Mouse (Mus musculus) left cerebral cortex, postnatal 36 days (tissue): ENCODE results near the gene Mzf1. TPM values are rescaled to one million over a fixed set of nuclear protein-coding genes. Genes with fewer than 3 reads are reported as not detected.
A peak's percentile ranks its signal among the peaks of the same experiment; 100 is the strongest.
"Not testable (repeated sequence)": the region's sequence is repeated elsewhere in the genome, so short reads cannot be mapped to it uniquely, and the experiment has no call there.

ENCODE experiments used
- DNase-seq, 2 experiments: peaks; one replicate each; pipeline ENCODE4 v3.0.0; 2021 to 2022; ENCODE audit warnings: low spot score in 2 of 2, mixed read lengths in 1 of 2
- intact Hi-C: fragments of 180-260 bp; cut with DNase I; formaldehyde crosslinking; loops from one replicate; pipeline ENCODE4 v1.15.1; 2025
- total RNA-seq, 2 experiments: library from RNA; stranded (reverse); gene quantifications; 2 replicates each; pipeline ENCODE4 v1.2.3; 2021

Mzf1 gene
- 10 to 100 TPM; 12.2 to 15.8 TPM for total RNA-seq

- peak; percentile 93 to 94 for DNase-seq
- intact Hi-C loops, result loop anchor here (5.0 kb wide), 1 partner anchor 223 kb away; the partner anchor contains the start of genes Lig1 and Zswim9
Observed at GRCm38 (mm10) chr7:13054287-13055010, at the start of gene Mzf1. TSS of gene Mzf1 (minus strand) at chr7:13054764.

- intact Hi-C loops, result no loop called here
- no peak for DNase-seq
Observed at GRCm38 (mm10) chr7:13095073-13095472, 40.5 kb upstream of the Mzf1 start, which contains the start of gene Vmn1r85. TSS of gene Vmn1r85 (minus strand) at chr7:13095173.

GRCm38 (mm10) chr7:13072293-13072692 is 17.7 kb upstream of the Mzf1 start:
- intact Hi-C loops, result loop anchor here (5.0 kb wide), 2 partner anchors 440 to 1245 kb away; no protein-coding TSS in a partner anchor
- no peak for DNase-seq

DNA sequence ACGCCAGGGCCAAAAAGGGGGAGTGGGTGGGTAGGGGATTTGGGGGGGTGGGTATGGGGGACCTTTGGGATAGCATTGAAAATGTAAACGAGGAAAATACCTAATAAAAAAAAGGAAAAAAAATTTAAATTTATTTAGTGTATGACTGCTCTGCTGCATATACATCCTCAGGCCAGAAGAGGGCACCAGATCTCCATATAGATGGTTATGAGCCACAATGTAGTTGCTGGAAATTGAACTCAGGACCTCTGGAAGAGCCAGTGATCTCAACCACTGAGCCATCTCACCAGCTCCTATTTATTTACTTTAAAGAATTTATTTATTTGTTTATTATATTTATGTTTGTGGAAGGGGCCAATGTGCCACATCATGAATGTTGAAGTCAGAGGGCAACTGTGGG is 8.8 kb upstream of the Mzf1 start:
- DNase-seq, intact Hi-C loops: not testable (repeated sequence)

- intact Hi-C loops, result no loop called here
Observed at GRCm38 (mm10) chr7:13059536-13059935, 5.0 kb upstream of the Mzf1 start.

GRCm38 (mm10) chr7:13056913-13057700 is 2.5 kb upstream of the Mzf1 start:
- no peak for DNase-seq
- intact Hi-C loops, result no loop called here

More at GRCm38 (mm10) chr7:13059536-13059935, 5.0 kb upstream of the Mzf1 start:
- no peak for DNase-seq

GRCm38 (mm10) chr7:13053961-13054286 is 640 bp downstream of the Mzf1 start:
- intact Hi-C loops, result loop anchor here (2.0 to 5.0 kb wide), 2 partner anchors 15 to 223 kb away; partner anchors contain the start of genes Lig1, Ube2m and Zswim9
- no peak for DNase-seq

GRCm38 (mm10) chr7:13053501-13053900 is 1.1 kb downstream of the Mzf1 start:
- no peak for DNase-seq
- intact Hi-C loops, result loop anchor here (2.0 to 5.0 kb wide), 2 partner anchors 15 to 224 kb away; partner anchors contain the start of genes Lig1, Ube2m and Zswim9

DNA sequence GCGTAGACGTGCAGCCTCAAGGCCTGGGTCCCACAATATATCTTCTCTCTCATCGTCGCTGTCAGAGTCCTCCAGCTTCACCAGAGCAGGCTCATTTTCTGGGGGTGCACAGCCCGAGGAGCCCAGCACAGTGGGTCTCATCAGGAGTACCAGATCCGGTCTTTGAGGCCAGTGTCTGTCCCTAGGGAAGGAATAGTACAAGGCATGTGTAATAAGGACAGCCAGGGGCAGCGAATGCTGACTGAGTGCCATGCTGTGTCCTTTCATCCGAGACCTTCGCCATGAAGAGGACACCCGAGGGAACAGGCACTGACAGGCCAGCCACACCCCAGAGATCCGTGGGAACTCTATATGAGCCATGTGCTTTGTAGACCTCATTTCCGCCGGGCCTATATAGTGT is 1.6 kb downstream of the Mzf1 start:
- intact Hi-C loops, result loop anchor here (2.0 to 5.0 kb wide), 2 partner anchors 14 to 224 kb away; partner anchors contain the start of genes Lig1, Ube2m and Zswim9
- no peak for DNase-seq

- intact Hi-C loops, result loop anchor here (5.0 kb wide), 1 partner anchor 39 kb away; no protein-coding TSS in a partner anchor
- no peak for DNase-seq
Observed at GRCm38 (mm10) chr7:13046084-13046483, 8.5 kb downstream of the Mzf1 start.

DNA sequence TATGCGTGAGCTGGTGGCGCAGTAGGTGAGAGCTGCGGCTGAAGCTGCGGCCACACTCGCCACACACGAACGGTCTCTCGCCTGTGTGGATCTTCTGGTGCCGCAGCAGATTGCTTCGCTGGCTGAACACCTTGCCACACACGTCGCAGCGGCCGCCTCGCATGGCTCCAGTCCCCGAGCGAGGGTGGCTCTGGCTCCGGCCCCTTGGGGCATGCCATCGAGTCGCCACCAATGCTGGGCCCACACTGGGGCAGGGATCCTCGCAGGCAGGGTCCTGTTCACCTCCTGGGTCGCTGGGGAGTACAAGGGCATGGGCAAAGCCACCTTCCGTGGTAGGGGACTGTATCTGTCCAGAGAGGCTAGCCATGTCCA is 10.3 kb downstream of the Mzf1 start:
- DNase-seq, result no peak
- intact Hi-C loops, result no loop called here

DNA sequence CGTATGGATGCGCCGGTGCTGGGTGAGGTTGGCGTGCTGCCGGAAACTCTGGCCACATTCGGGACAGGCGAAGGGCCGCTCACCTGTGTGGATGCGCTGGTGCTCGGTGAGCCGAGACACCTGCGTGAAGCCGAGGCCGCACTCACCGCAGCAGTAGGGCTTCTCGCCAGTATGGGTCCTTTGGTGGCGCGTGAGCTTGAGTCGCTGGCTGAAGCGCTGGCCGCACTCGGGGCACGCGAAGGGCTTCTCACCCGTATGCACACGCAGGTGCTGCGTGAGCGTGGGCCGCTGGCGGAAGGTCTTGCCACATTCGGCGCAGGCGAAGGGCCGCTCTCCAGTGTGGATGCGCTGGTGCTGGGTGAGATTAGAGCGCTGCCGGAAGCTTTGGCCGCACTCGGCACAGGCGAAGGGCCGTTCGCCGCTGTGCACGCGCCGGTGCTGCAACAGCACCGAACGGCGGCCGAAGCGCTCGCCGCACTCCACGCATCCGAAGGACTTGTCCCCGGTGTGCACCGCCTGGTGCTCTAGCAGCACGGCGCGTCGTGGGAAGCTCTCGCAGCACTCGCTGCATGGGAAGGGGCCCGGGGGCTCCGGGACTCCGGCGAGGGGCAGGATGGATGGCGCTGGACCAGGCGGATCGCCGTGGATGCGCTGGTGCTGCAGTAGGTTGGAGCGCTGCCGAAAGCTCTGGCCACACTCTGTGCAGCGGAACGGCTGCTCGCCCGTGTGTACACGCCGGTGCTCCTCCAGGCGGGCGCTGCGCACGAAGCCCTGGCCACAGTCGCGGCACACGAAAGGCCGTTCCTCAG is 10.9 kb downstream of the Mzf1 start:
- peak; percentile 67 to 69 for DNase-seq
- intact Hi-C loops, result no loop called here

DNA sequence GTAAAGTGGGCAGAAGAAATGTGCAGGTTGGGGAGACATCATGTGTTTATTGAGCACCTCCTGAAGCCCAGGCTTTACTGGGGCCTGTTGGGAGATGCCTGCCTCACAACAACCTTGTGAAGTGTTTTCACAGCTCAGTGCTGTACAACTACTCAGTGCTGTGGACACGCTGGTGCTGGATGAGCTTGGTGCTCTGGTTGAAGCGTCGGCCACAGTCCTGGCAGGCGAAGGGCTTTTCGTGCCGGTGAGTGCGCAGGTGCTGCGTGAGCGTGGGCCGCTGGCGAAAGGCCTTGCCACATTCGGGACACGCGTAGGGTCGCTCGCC is 11.5 kb downstream of the Mzf1 start:
- intact Hi-C loops, result no loop called here
- DNase-seq, result no peak

DNA sequence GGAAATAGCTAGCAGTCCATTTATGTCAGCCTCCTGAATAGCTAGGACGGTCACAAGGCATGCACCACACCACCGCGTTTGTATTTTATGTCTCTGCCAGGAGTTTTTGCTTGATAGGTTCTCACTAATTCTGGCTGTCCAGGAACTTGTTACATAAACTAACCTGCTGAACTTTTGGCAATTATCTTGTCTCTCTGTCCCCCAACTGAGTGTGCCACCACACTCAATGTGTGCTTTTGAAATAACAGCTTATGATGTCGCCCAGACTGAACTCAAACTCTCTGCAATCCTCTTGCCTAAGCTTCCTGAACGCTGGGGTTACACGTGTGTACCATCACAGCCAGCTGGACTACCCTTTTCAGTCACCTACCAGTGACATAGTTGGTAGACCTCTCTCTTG is 12.1 kb downstream of the Mzf1 start:
- intact Hi-C loops, result no loop called here
- no peak for DNase-seq

DNA sequence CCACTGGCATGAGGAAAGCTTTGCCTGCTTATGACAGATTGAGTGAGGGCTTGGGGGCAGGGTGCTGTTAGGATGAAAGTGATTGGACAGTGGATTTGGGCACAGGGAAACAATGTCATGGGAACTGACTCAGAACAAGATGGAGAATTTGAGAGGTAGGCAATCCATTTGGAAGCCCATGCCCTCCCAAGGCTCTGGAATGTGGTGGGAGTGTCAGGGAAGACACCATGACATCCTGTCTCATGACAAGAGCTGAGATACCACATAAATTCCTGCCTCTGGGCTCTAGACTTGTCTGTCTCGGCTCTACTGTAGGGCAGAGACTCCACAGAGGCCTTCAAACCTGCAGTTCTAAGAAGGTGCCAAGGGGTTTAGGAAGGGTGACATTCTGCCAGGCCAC is 13.3 kb downstream of the Mzf1 start:
- intact Hi-C loops, result no loop called here
- no peak for DNase-seq

GRCm38 (mm10) chr7:13039181-13039580 is 15.4 kb downstream of the Mzf1 start:
- DNase-seq, result no peak
- intact Hi-C loops, result loop anchor here (2.0 to 10.0 kb wide), 2 partner anchors 14 to 224 kb away; partner anchors contain the start of gene Zfp329

DNA sequence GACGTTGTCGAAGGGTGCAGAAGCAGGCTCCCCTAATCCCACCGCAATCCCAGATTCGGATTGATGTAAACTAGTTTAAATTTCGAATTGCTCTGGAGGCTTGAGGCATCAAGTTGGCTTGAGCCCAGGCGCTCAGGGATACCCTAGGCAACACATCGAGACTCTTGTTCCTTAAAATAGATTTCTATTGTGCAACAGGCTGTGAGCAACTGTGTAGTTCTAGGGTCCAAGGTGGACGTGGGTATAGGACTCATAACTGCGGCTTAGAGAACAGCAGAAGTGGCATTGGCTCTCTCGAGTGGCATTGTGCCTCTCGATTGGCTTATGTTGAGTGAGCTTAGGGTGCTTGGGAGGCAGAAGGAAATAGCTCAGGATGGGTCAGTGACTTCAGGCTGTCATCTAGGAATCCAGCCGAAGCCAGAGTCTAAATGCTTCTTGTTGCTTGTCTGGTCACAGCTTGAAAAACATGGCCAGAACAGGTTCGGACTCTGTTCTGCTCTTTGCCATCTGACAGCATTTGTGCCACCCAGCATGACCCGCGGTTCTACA is 15.9 kb downstream of the Mzf1 start:
- intact Hi-C loops, result loop anchor here (2.0 to 10.0 kb wide), 2 partner anchors 14 to 224 kb away; partner anchors contain the start of gene Zfp329
- no peak for DNase-seq

DNA sequence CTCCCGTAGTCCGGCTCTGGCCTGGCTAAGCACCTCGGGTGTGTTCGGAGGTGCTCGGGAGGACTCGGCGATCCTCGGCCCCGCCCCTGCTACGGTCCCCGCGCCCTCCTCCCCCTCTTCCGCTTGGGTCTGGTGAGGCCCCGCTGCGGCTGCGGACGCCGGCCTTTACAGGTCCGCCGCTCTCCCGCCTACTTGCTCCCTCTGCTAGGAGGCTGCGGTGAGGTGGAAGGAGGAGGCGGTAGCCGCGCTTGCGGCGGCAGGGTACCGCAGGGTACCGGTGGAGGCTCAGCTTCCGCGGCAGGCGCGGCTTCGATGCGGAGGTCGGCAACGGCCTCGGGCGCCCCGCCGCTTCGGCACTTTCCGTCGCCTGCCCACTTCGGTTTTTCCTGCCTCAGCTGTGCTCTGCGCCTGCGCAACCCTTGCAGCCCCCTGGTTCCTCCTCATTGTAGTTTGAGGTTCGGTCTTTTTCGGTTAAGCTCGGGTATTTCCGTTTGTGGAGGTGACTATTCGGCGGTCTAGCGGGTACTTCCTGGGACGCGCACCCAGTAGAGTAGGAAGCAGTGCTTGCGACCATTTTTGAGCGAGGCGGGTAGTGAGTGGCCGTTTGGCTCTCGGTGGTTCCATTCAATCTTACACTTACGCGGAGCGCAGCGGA is 16.5 kb downstream of the Mzf1 start, which contains the start of gene Ube2m:
TSS of gene Ube2m (minus strand) at position 375 of the 655 bp plus-strand sequence.
- intact Hi-C loops, result loop anchor here (2.0 to 10.0 kb wide), 2 partner anchors 15 to 223 kb away; partner anchors contain the start of gene Zfp329
- peak; percentile 98 to 99 for DNase-seq

- intact Hi-C loops, result loop anchor here (10.0 kb wide), 1 partner anchor 223 kb away; the partner anchor contains the start of gene Zfp329
- DNase-seq, result peak in 1 of 2 experiments; percentile 64
Observed at GRCm38 (mm10) chr7:13037366-13037765, 17.2 kb downstream of the Mzf1 start.
